ENCODE assay signal across 12 mouse cellular contexts in genomic region chr11:87584711-87585505, GRCm38 (mm10). TPM values are rescaled to one million over a fixed set of nuclear protein-coding genes. Genes with fewer than 3 reads are reported as not detected.
DNase-seq lines count a peak whose midpoint lies in the region; ATAC-seq lines count a peak whose summit lies in the region.
"Had no signal": no experiment of that assay in that cellular context is flagged by ENCODE, and none has a peak within 500 bp of the region (broad histone marks: within the 10 kb centered on the region; RNA-seq: fewer than 3 reads in every experiment).

No protein-coding gene starts in this region.

- H3K4me2 ChIP-seq in hindbrain, embryonic 11.5 days (replicated peaks; ENCODE audit: low read depth, low read length): no peak overlapping the region

- H3K4me1 ChIP-seq in megakaryocyte, embryonic 14.5 days: peaks cover 35% of the 10 kb centered on the region
- no peaks in the 10 kb centered on the region for H3K4me1 ChIP-seq in hindbrain, embryonic 11.5 days (replicated peaks; ENCODE audit: control insufficient read depth, insufficient read depth, low read length)

- no peaks in the 10 kb centered on the region for H3K9me3 ChIP-seq in megakaryocyte, embryonic 14.5 days
- H3K9me3 ChIP-seq in hindbrain, embryonic 11.5 days (ENCODE audit: control insufficient read depth, low read length): no peaks in the 10 kb centered on the region

- peak overlapping the region; percentile 35 for H3K4me3 ChIP-seq in megakaryocyte, embryonic 14.5 days (replicated peaks)
- H3K4me3 ChIP-seq in hindbrain, embryonic 11.5 days (ENCODE audit: low read depth, low read length): no peak overlapping the region

- WGBS in hindbrain, embryonic 11.5 days: 90% methylated on average over 10 of the region's 10 CpGs

- H3K9ac ChIP-seq in hindbrain, embryonic 11.5 days (ENCODE audit: low read depth, low read length): no peak overlapping the region

- DNase-seq in heart, adult 9 months (ENCODE audit: low spot score in 2 of 2): peak; percentile 74 to 80
- DNase-seq in kidney, postnatal 25 days: peak; percentile 73 to 78
- no peak for DNase-seq in thymus, postnatal 14 days
- DNase-seq in hindbrain, embryonic 11.5 days (ENCODE audit: low spot score): no peak
- DNase-seq in right cerebral cortex, adult 18-20 months: no peak
- DNase-seq: cerebellum, adult 9-10 months; layer of hippocampus, adult 9-11 months had no signal

- H3K36me3 ChIP-seq in megakaryocyte, embryonic 14.5 days (replicated peaks; ENCODE audit: low read length): no peaks in the 10 kb centered on the region
- no peaks in the 10 kb centered on the region for H3K36me3 ChIP-seq in hindbrain, embryonic 11.5 days (ENCODE audit: control insufficient read depth, insufficient read depth, low read length)

- H3K27ac ChIP-seq in hindbrain, embryonic 11.5 days (ENCODE audit: low read depth, low read length): no peak overlapping the region

- H3K27me3 ChIP-seq in megakaryocyte, embryonic 14.5 days (replicated peaks): peaks cover 48% of the 10 kb centered on the region
- H3K27me3 ChIP-seq in hindbrain, embryonic 11.5 days (ENCODE audit: control insufficient read depth, insufficient read depth, low read length): no peaks in the 10 kb centered on the region

- ATAC-seq in megakaryocyte, adult 5-6 weeks (ENCODE audit: poor library complexity, severe bottlenecking): no peak
- ATAC-seq in hindbrain, embryonic 11.5 days (ENCODE audit: low FRiP score): no peak

RNA-seq across cellular contexts. Expression of gene Mtmr4, which starts 7.1 kb away (rescaled TPM):
- polyA plus RNA-seq in megakaryocyte, embryonic 14.5 days (2012; ENCODE audit: insufficient read depth, low replicate concordance): 4.6 and 7.0 TPM in 2 replicates
- total RNA-seq in megakaryocyte, adult 5-6 weeks (2015): 14.6 and 18.2 TPM in 2 replicates
- total RNA-seq in megakaryocyte, adult 5-6 weeks (2017): 25.9 and 28.1 TPM in 2 replicates
- polyA plus RNA-seq in hindbrain, embryonic 11.5 days (2014; fragmentation: Nextera tagmentation; extraction: Ambion mirVana): 63.2 and 77.0 TPM in 2 replicates

RNA-seq across cellular contexts. Expression of gene Sept4, which starts 16.2 kb away (rescaled TPM):
- polyA plus RNA-seq in megakaryocyte, embryonic 14.5 days (2012; ENCODE audit: insufficient read depth, low replicate concordance): not detected in 2 replicates
- total RNA-seq in megakaryocyte, adult 5-6 weeks (2015): 1.0 TPM in 1 of 2 replicates, not detected in the other
- 0.26 and 4.6 TPM in 2 replicates for total RNA-seq in megakaryocyte, adult 5-6 weeks (2017)
- polyA plus RNA-seq in hindbrain, embryonic 11.5 days (2014; fragmentation: Nextera tagmentation; extraction: Ambion mirVana): 9.0 and 11.6 TPM in 2 replicates

RNA-seq across cellular contexts. Expression of gene Gm11492, which starts 18.5 kb away (rescaled TPM):
- polyA plus RNA-seq in megakaryocyte, embryonic 14.5 days (2012; ENCODE audit: insufficient read depth, low replicate concordance): not detected in 2 replicates
- total RNA-seq in megakaryocyte, adult 5-6 weeks (2015): not detected in 2 replicates
- not detected in 2 replicates for total RNA-seq in megakaryocyte, adult 5-6 weeks (2017)
- not detected in 2 replicates for polyA plus RNA-seq in hindbrain, embryonic 11.5 days (2014; fragmentation: Nextera tagmentation; extraction: Ambion mirVana)
- total RNA-seq: gastrocnemius, adult 8-10 months; midbrain, postnatal 0 days had no signal
- polyA plus RNA-seq: midbrain, postnatal 0 days; spleen, adult 2 months had no signal

RNA-seq across cellular contexts. Expression of gene Hsf5, which starts 32.1 kb away (rescaled TPM):
- not detected in 2 replicates for polyA plus RNA-seq in megakaryocyte, embryonic 14.5 days (2012; ENCODE audit: insufficient read depth, low replicate concordance)
- 0.09 TPM in 1 of 2 replicates, not detected in the other for total RNA-seq in megakaryocyte, adult 5-6 weeks (2015)
- total RNA-seq in megakaryocyte, adult 5-6 weeks (2017): 0.07 TPM in 1 of 2 replicates, not detected in the other
- 0.14 and 0.39 TPM in 2 replicates for polyA plus RNA-seq in hindbrain, embryonic 11.5 days (2014; fragmentation: Nextera tagmentation; extraction: Ambion mirVana)

Comparison
In these comparisons a context has a peak if more than half of its experiments do, and no peak if none do; other contexts are left out.
1. DNase-seq: peak in heart, adult 9 months (2 of 2) and kidney, postnatal 25 days (2 of 2); none in thymus, postnatal 14 days (single experiment), hindbrain, embryonic 11.5 days (single experiment) and right cerebral cortex, adult 18-20 months (single experiment).